Mouse (Mus musculus) monocyte, adult 5-6 weeks (primary cell): Measurements from ENCODE around the gene Frmd4b. TPM values are rescaled to one million over a fixed set of nuclear protein-coding genes. Genes with fewer than 3 reads are reported as not detected.
"Not testable (repeated sequence)": the region's sequence is repeated elsewhere in the genome, so short reads cannot be mapped to it uniquely, and the experiment has no call there.

ENCODE experiments used
- ATAC-seq: fragments of 153-309, 156-312 bp; replicated peaks from 2 replicates; pipeline ENCODE4 v1.8.0; 2017; ENCODE audit warnings: mild to moderate bottlenecking; ENCODE audit not compliant: low TSS enrichment, insufficient number of reproducible peaks, severe bottlenecking, poor library complexity, low FRiP score
- total RNA-seq: library from RNA; stranded (forward); fragments of 200-1000, 200-491, 200-594 nt; gene quantifications from 3 replicates; pipeline ENCODE4 v1.2.3, GENCODE M21; 2017

Gene Frmd4b
- total RNA-seq, 1 experiment from 2014 or later = 7.1 TPM

DNA sequence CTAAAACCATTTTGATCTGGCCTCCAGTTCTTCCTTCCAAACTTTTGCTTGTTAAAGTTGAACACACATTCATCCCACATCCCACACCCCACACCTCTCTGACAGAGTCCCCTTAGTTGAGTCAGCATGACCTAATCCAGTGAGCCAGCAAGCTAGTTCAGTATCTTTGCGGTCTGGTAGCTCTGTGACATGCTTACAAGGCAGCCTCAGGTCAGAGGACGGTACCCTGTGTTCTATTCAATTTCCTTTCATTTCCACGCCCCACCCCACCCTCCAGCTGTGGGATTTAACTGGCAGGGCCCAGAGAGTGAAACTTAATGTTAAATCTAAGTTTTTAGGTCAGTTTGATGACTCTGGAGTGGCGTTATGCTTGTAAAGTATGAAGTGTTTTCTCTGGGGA is 170.3 kb downstream of the Frmd4b start:
- ATAC-seq = no peak

DNA sequence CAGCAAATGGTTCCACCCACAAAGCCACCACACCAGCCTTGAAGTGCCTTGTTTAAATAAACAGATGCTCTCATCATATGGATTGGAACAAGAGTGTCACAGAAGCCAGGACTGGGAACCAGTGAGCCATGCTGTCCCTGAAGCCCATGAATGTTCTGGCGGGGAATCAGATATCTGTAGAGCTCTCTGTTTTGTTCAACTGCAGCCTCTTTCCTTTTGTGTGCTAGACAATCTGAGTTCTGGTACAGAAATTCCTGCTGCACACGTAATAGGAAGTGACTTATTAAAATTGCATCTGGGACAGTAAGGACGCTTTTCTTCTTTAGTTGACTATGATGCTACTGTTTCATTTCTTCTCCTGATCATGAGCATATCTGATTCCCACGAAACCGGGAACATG is 173.2 kb downstream of the Frmd4b start:
- ATAC-seq = no peak

GRCm38 (mm10) chr6:97443522-97443921 is 173.8 kb downstream of the Frmd4b start:
- ATAC-seq = no peak

DNA sequence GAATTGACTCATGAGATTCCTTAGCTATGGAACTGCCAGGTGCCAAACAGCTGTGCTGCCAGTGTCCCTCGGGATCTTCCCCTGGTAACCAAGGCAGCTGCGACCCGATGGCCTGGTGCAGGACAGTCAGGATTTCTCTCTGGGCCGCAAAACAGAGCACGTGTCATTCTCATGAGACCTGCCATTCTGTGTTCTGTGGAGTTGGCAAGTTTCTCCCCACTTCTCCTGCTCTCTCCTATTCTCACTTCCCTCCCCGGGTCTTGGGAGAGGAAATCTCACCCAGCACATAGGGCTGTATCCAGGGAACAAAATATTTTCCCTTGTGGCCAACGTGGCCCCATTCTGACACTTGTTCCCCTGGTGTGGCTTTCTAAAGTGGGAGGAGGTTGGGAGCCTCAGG is 176.0 kb downstream of the Frmd4b start:
- no peak for ATAC-seq

DNA sequence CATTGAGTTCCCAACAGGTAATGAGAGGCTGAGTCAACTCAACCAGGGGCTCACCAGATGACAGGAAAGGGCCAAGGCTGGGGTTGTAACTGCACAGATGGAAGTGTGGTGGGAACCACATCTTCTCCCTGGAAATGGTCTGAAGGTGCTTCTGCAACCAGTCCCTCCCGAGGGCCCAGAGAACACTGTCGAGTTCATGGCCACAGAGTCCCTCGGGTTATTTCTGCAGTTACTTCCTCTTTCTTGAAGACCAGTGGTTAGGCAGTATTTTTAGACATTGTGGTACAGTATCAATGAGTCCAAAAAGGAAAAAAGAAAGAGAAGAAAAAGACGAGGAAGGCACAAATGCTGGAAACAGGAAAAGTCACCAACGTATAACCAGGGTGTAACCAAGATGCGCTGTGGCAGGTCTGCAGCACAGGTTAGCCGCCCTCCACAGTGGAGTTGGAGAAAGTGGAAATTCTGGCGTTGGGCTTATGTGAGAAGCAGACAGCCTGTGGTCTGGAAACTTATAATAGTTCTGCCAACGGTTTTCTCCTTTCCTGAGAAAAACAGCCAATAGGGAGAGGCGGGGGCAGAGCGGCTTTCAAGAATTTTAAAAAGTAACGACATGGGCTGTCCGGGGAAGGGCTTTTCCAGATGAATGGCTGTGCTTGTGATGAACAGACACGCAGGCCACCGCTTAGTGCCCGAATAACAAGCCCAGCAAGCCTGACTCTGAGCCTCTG is 178.3 kb downstream of the Frmd4b start:
- ATAC-seq = peak; percentile 84

- no peak for ATAC-seq
These were observed 182.6 kb downstream of the Frmd4b start for GRCm38 (mm10) chr6:97434753-97435152.

DNA sequence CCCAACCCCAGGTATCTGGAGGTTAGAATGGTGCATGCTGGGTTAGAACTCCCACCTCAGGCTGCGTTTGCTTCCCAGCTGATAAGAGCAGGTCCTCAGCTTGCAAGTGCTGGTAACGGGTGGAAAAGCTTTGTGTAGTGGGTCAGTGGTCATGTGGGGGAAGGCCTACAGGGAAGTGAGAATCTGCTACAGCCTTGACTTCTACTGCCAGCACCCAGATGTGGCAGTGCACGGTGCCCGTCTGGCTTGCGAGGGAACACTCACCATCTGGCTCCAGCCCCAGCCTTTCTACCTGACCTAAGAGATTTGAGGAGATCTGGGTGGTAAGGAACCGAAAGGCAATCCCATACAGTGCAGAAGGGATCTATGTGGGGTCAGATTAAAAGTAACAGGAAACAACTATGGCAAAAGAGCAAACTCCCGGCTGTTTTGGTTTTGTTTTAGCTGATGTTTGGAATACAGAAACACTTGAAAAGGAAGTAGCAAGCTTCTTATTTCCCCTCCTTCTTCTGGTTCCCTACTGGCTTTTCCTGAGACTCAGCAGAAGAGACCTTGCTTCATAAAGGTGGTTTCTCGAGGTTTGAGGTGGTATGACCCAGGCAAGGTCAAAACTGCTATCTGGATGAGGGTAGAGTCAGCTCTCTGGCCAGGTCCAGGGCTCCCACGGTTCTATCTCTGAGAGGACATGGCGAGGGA is 185.9 kb downstream of the Frmd4b start:
- ATAC-seq = peak; percentile 62

DNA sequence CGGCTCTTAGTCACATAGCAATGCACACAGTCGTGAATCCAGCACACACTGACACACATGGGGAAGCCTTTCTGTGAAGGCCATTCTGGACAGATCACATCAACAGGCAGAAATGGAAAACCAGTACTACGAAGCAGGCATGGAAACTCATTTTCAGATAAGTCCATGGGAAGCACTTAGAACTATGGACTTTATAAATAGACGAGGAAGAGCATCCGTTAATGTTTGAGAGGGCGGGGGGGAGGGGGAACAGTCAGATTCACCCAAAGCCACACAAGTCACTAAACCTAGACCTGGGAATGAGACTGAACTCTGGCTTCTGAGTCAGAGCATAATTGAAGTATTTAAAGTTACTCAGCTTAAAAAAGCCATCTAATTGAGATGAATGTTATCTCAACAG is 186.8 kb downstream of the Frmd4b start:
- no peak for ATAC-seq

DNA sequence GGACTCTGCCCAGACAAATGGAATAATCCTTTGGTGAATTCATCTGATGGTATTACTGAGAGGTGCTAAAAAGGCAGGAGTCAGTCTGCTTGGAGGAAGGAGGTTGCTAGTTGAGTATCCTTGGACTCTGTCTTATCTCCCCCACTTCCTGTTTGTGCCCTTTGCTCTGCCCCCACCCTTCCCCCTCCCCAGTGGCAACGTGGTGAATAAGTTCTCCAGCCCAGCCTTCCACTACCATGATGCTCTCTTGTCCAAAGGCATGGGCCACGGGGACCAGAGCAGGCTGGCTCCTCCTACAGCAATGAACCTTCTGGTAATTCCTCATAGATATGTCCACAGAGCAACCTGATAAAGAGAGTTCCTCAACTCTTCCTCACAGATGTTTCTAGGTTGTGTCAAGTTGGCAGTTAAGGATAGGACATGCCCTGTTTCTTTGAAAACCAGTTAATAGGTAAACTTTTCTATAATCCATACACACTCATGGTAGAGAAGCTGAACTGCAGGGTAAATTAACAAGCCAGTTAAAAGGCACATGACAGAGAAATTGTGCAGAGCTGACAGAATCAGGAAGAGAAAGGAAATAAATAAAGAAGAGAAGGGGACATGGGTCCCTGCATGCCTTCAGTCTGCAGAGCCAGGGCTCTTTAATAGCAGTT is 187.5 kb downstream of the Frmd4b start:
- no peak for ATAC-seq

DNA sequence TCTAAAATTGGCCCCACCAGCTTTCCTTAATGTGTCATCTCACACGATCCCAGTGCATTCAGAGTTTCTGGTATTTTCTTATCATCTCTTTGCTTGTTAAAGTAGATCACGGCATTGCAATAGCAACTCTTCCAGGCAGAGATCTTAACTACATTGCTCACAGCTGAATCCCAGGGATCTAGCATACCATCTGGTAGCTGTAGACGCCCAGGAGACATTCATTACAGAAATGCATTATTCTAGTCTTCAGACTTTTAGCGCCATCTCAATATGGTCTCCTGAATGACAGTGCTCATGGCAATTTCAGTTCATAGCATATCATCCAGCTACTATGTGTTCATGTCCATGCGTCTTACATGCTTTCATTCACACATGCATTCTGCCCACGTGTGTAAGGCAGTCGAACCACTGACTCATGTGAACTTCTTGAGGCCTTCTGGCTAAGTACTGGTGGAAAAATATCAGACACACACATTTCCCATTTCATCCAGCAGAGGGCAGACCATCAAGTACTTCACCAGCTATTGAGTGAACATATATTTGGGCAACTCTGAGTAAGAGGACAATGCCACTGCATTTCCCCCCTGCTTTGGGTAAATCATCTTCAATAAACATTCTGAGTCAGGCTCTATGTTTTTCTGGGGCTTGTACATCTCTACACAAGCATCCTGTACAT is 197.4 kb downstream of the Frmd4b start:
- peak; percentile 60; the same call in 1 of the 2 replicates for ATAC-seq

GRCm38 (mm10) chr6:97416972-97417554 is 200.3 kb downstream of the Frmd4b start:
- ATAC-seq = no peak; the same call in 1 of the 2 replicates

DNA sequence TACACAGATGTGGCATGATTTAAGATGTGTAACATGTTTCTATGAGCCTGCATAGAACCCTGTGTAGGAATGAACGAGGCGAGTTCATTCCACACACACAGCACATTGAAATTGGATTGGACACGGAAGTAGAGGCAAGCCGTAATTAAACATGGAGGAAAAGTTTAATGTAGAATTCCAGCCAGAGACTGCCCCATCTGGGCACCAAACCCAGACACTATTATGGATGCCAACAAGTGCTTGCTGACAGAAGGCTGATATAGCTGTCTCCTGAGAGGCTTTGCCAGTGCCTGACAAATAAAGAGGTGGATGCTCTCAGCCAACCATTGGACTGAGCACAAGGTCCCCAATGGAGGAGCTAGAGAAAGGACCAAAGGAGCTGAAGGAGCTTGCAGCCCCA is 201.8 kb downstream of the Frmd4b start:
- not testable (repeated sequence) for ATAC-seq

GRCm38 (mm10) chr6:97413453-97413852 is 203.9 kb downstream of the Frmd4b start:
- ATAC-seq = no peak

DNA sequence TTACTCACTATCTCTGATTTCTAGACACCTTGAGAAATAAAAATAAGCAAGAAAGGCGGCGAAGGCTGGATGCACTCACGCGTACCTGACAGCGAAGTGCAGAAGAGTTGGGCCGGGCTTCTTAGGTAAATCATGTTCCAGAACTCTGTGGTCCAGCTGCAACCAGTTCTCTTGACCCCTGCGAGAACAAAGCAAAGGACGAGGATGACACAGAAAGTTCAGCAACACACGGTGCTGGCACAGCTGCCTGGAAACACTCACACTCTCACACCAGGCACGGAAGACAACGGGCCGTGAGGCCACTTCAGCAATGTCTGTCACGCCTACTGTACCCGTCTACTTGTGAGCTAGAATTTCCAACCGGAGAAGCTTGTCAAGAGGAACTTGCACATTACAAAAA is 204.9 kb downstream of the Frmd4b start:
- ATAC-seq = no peak

GRCm38 (mm10) chr6:97411327-97411726 is 206.0 kb downstream of the Frmd4b start:
- ATAC-seq = no peak

DNA sequence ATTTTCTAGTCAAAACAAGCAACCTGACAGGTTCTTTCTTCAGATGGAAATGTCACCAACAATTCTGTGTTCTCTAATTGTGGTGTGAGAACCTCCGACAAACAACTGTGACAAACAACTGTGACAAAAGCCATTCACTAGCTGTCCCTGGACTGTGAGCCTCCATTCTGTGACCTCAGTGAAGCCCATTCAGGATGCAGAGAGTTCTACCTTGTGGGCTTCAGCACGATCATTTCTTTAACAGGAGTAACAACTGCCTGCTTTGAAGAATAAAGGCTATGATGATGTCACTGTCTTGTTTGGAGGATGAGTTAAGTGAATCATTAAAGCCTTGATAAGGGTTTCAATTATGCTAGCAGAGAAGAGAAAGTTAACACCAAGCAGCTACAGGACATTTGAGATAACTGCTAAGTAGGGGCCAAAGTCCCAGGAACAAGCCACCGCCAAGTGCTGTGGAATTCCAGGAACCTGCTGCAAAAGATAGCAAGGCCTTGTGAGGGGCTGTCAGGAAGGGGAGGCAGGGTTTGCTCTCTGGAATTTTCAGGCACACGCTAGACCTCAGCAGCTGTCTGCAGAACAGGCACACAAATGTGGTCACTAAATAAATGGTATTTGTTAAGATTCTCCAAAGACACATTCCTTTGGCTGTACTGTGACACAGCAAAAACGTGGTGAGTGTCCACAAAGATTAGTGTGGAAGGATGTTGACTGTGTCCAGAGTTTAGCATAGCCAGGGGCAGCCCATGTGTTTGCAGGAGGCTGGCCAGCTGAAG is 207.7 kb downstream of the Frmd4b start:
- no peak for ATAC-seq

GRCm38 (mm10) chr6:97407914-97408313 is 209.4 kb downstream of the Frmd4b start:
- ATAC-seq = no peak

DNA sequence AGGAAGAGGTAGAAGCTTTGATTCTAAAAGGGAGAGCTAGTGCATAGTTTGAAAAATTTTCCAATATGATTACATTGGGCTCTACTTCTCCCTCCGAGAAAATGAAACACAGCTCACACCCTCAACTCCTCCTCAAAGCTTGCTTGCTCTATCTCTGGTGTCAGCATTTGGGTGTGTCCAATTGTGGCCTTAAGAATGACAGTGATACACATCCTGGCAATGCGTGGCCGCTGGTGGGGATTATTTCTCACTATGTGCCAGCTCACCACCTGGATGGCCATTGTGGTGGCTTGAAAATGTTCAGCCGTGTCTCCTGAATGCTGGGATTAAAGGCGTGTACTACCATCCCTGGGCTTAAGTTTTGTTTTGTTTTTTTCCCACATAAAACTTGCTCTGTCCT is 209.9 kb downstream of the Frmd4b start:
- no peak for ATAC-seq
